Mouse (Mus musculus): ENCODE results near the gene Dazap2.
"Not testable (repeated sequence)": the region's sequence is repeated elsewhere in the genome, so short reads cannot be mapped to it uniquely, and the experiment has no call there.

Gene Dazap2

GRCm38 (mm10) chr15:100612432-100612831, 2.7 kb upstream of the Dazap2 start:
- peak; percentile 56 for DNase-seq

GRCm38 (mm10) chr15:100613584-100613983, 1.6 kb upstream of the Dazap2 start:
- DNase-seq = peak; percentile 87

GRCm38 (mm10) chr15:100614218-100614995, 742 bp upstream of the Dazap2 start:
- DNase-seq = no peak

GRCm38 (mm10) chr15:100615825-100616220, 674 bp downstream of the Dazap2 start:
- peak; percentile 98 for DNase-seq

GRCm38 (mm10) chr15:100616221-100616620, 1.1 kb downstream of the Dazap2 start:
- DNase-seq = no peak

GRCm38 (mm10) chr15:100619200-100619599, 4.1 kb downstream of the Dazap2 start:
- no peak for DNase-seq

GRCm38 (mm10) chr15:100621671-100622070, 6.5 kb downstream of the Dazap2 start:
- not testable (repeated sequence) for DNase-seq

GRCm38 (mm10) chr15:100622164-100622563, 7.0 kb downstream of the Dazap2 start:
- DNase-seq = no peak

GRCm38 (mm10) chr15:100623754-100624153, 8.6 kb downstream of the Dazap2 start:
- DNase-seq = no peak

GRCm38 (mm10) chr15:100624435-100624834, 9.3 kb downstream of the Dazap2 start:
- DNase-seq = no peak

- DNase-seq = no peak
Measured at GRCm38 (mm10) chr15:100627287-100627686, 12.1 kb downstream of the Dazap2 start.

GRCm38 (mm10) chr15:100627774-100628370, 12.7 kb downstream of the Dazap2 start:
- no peak for DNase-seq

GRCm38 (mm10) chr15:100628797-100629196, 13.6 kb downstream of the Dazap2 start:
- DNase-seq = peak; percentile 44

- no peak for DNase-seq
Measured at GRCm38 (mm10) chr15:100630126-100630525, 15.0 kb downstream of the Dazap2 start.

GRCm38 (mm10) chr15:100631454-100632170, 16.5 kb downstream of the Dazap2 start:
- DNase-seq = no peak

GRCm38 (mm10) chr15:100632323-100632722, 17.2 kb downstream of the Dazap2 start:
- DNase-seq = no peak

- peak; percentile 48 for DNase-seq
Measured at GRCm38 (mm10) chr15:100633341-100633740, 18.2 kb downstream of the Dazap2 start.

GRCm38 (mm10) chr15:100635239-100635638, 20.1 kb downstream of the Dazap2 start:
- DNase-seq = no peak

GRCm38 (mm10) chr15:100635851-100636645, 20.9 kb downstream of the Dazap2 start:
- DNase-seq = no peak

GRCm38 (mm10) chr15:100636700-100637501, 21.8 kb downstream of the Dazap2 start, which contains the start of gene Smagp:
Smagp (minus strand) TSS chr15:100636940.
- peak; percentile 83 for DNase-seq

GRCm38 (mm10) chr15:100637661-100638060, 22.5 kb downstream of the Dazap2 start:
- peak; percentile 67 for DNase-seq
